Mouse (Mus musculus) liver, embryonic 16.5 days (tissue): ENCODE measurements around the gene Calcrl. TPM values are rescaled to one million over a fixed set of nuclear protein-coding genes. Genes with fewer than 3 reads are reported as not detected.
A peak's percentile ranks its signal among the peaks of the same experiment; 100 is the strongest.

Experiments
- ATAC-seq: fragments of 200-750 bp; cut with Nextera tagmentation; 2 replicates; pipeline ENCODE4 v1.8.0; 2017; ENCODE audit warnings: low read depth, mild to moderate bottlenecking, moderate number of reproducible peaks, moderate library complexity
- H3K27ac ChIP-seq: fragments of 300-500 bp; sonication (generic); 2 replicates; pipeline ENCODE4 v1.5.1; 2014; ENCODE audit warnings: mild to moderate bottlenecking, low read length
- H3K27me3 ChIP-seq: fragments of 300-500 bp; sonication (generic); 2 replicates; pipeline ENCODE4 v1.6.1; 2014; ENCODE audit warnings: low read depth, low read length, mixed read lengths; ENCODE audit not compliant: control insufficient read depth, insufficient read depth
- H3K36me3 ChIP-seq: fragments of 300-500 bp; sonication (generic); 2 replicates; pipeline ENCODE4 v1.6.1; 2014; ENCODE audit warnings: mild to moderate bottlenecking; ENCODE audit not compliant: control insufficient read depth, insufficient read depth
- H3K4me1 ChIP-seq: fragments of 300-500 bp; sonication (generic); 2 replicates; pipeline ENCODE4 v1.6.1; 2014; ENCODE audit warnings: low read depth, low read length, mixed read lengths; ENCODE audit not compliant: control insufficient read depth
- H3K4me2 ChIP-seq: fragments of 300-500 bp; sonication (generic); 2 replicates; pipeline ENCODE4 v1.6.1; 2014; ENCODE audit warnings: low read depth, low read length, mixed read lengths
- H3K4me3 ChIP-seq: fragments of 300-500 bp; sonication (generic); 2 replicates; pipeline ENCODE4 v1.5.1; 2014; ENCODE audit warnings: low read depth, mild to moderate bottlenecking, low read length
- H3K9ac ChIP-seq: fragments of 300-500 bp; sonication (generic); 2 replicates; pipeline ENCODE4 v1.6.1; 2014; ENCODE audit warnings: low read depth, low read length
- H3K9me3 ChIP-seq: fragments of 300-500 bp; sonication (generic); replicated peaks from 2 replicates; pipeline ENCODE4 v1.6.1; 2016; ENCODE audit warnings: low read length; ENCODE audit not compliant: control insufficient read depth
- WGBS: fragments of 180-500 bp; shearing (Covaris S2); extraction: QIAGEN DNeasy Blood & Tissue Kit; methylation state at CpG from one replicate; pipeline ENCODE4 v1.1.7; 2014; ENCODE audit not compliant: insufficient replicate concordance; 5-methylcytosine and 5-hydroxymethylcytosine counted together
- polyA plus RNA-seq: library from polyadenylated mRNA; unstranded; fragments of >200 nt; fragmentation: Nextera tagmentation; extraction: Ambion mirVana; gene quantifications from 2 replicates; pipeline ENCODE4 v1.2.1, GENCODE M21; 2015

Calcrl gene
- polyA plus RNA-seq, 1 experiment from 2014 or later, result 13.2 TPM

GRCm38 (mm10) chr2:84454551-84455235 lies 29.5 kb upstream of the Calcrl start:
- Histone ChIP-seq H3K4me1 (peaks cover 3% of the 10 kb centered on the region; the same call in 1 of the 2 replicates), H3K27ac (no peak overlapping the region)
- 60% methylated on average over 10 of the region's 10 CpGs for WGBS

DNA sequence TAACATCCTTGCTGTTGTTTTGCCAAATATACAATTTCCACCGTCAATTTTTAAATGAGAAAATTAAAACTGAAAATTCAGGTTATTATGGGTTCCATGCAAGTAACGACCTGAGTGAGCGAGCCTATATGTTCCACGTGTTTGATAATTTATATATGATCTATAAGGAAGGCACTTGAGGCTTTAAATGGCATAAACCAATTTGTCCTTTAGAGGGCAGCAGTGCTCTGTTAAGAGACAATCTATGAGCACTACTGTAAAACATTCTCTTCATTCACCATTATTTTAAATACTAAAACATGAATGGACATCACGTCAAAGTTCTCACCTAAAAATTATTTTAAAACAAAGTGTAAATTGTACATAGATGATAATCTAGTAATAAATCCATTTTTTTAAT lies 28.8 kb upstream of the Calcrl start:
- Histone ChIP-seq H3K4me1 (no peaks in the 10 kb centered on the region), H3K36me3 (no peaks in the 10 kb centered on the region), H3K27me3 (no peaks in the 10 kb centered on the region), H3K9me3 (no peaks in the 10 kb centered on the region), H3K4me2 (no peak overlapping the region), H3K4me3 (no peak overlapping the region), H3K27ac (no peak overlapping the region), H3K9ac (no peak overlapping the region)
- 15% methylated on average over 5 of the region's 5 CpGs for WGBS
- ATAC-seq, result no peak

More at GRCm38 (mm10) chr2:84454551-84455235, 29.5 kb upstream of the Calcrl start:
- Histone ChIP-seq H3K9ac (no peak overlapping the region), H3K4me2 (no peak overlapping the region), H3K9me3 (no peaks in the 10 kb centered on the region), H3K36me3 (no peaks in the 10 kb centered on the region), H3K4me3 (no peak overlapping the region), H3K27me3 (no peaks in the 10 kb centered on the region)
- ATAC-seq, result no peak

- H3K4me2 ChIP-seq, result no peak overlapping the region
- H3K36me3 ChIP-seq, result no peaks in the 10 kb centered on the region
- H3K4me1 ChIP-seq, result no peaks in the 10 kb centered on the region
- no peak overlapping the region for H3K4me3 ChIP-seq
- WGBS, result 79% methylated on average over 1 of the region's 1 CpGs
- no peak overlapping the region for H3K9ac ChIP-seq
- no peak for ATAC-seq
- H3K9me3 ChIP-seq, result no peaks in the 10 kb centered on the region
- no peak overlapping the region for H3K27ac ChIP-seq
- no peaks in the 10 kb centered on the region for H3K27me3 ChIP-seq
These were observed 20.3 kb upstream of the Calcrl start for GRCm38 (mm10) chr2:84445499-84445898.

- ATAC-seq, result no peak
- Histone ChIP-seq H3K36me3 (no peaks in the 10 kb centered on the region), H3K27ac (no peak overlapping the region), H3K9me3 (no peaks in the 10 kb centered on the region), H3K4me1 (no peaks in the 10 kb centered on the region), H3K4me3 (no peak overlapping the region), H3K27me3 (no peaks in the 10 kb centered on the region), H3K4me2 (no peak overlapping the region), H3K9ac (no peak overlapping the region)
- WGBS, result 71% methylated on average over 5 of the region's 5 CpGs
These were observed 16.7 kb upstream of the Calcrl start for GRCm38 (mm10) chr2:84441940-84442339.

- no peak for ATAC-seq
- Histone ChIP-seq H3K4me2 (0 out of 2 replicates have a peak overlapping the region, but pooled peaks have one; percentile 6), H3K27ac (no peak overlapping the region), H3K36me3 (no peaks in the 10 kb centered on the region), H3K4me1 (peaks cover 4% of the 10 kb centered on the region), H3K27me3 (no peaks in the 10 kb centered on the region), H3K4me3 (no peak overlapping the region), H3K9me3 (no peaks in the 10 kb centered on the region), H3K9ac (no peak overlapping the region)
- WGBS, result 28% methylated on average over 11 of the region's 11 CpGs
These were observed 4.5 kb upstream of the Calcrl start for GRCm38 (mm10) chr2:84429724-84430123.

- Histone ChIP-seq H3K4me3 (no peak overlapping the region), H3K27me3 (no peaks in the 10 kb centered on the region), H3K9ac (no peak overlapping the region), H3K27ac (no peak overlapping the region), H3K9me3 (no peaks in the 10 kb centered on the region), H3K36me3 (no peaks in the 10 kb centered on the region), H3K4me2 (no peak overlapping the region), H3K4me1 (peaks cover 4% of the 10 kb centered on the region)
- ATAC-seq, result no peak
- 44% methylated on average over 3 of the region's 3 CpGs for WGBS
These were observed 3.6 kb upstream of the Calcrl start for GRCm38 (mm10) chr2:84428836-84429235.

- H3K9ac ChIP-seq, result no peak overlapping the region
- H3K4me3 ChIP-seq, result no peak overlapping the region
- H3K27ac ChIP-seq, result no peak overlapping the region
These were observed 1.3 kb upstream of the Calcrl start for GRCm38 (mm10) chr2:84426531-84426930.

DNA sequence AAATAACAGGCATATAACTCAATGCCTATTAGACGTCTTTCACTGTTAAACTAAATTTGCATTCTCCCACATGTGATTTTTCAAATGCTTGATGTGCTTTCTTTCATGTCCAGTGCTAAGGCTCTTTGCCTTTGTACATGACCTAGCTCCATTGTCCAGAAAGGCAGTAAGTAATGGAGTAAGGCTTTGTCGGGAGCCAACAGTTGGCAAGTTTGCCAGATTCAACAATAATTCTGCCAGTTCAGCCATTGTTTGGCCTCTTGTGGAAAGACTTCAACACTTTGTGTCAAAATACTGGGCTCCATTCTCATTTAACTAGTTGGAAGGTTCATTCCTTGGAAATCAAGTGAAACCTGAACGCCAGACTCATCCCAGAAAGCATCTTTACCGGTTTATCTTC lies 8.7 kb downstream of the Calcrl start:
- H3K27ac ChIP-seq, result no peak overlapping the region
- no peak for ATAC-seq
- 77% methylated on average over 4 of the region's 4 CpGs for WGBS

More at GRCm38 (mm10) chr2:84426531-84426930, 1.3 kb upstream of the Calcrl start:
- H3K36me3 ChIP-seq, result no peaks in the 10 kb centered on the region
- no peaks in the 10 kb centered on the region for H3K9me3 ChIP-seq
- H3K27me3 ChIP-seq, result no peaks in the 10 kb centered on the region
- peaks cover 4% of the 10 kb centered on the region for H3K4me1 ChIP-seq
- H3K4me2 ChIP-seq, result peak overlapping the region; percentile 36; the same call in 1 of the 2 replicates
- 26% methylated on average over 4 of the region's 4 CpGs for WGBS
- ATAC-seq, result no peak

GRCm38 (mm10) chr2:84409796-84410592 lies 15.2 kb downstream of the Calcrl start:
- Histone ChIP-seq H3K4me3 (no peak overlapping the region), H3K27me3 (no peaks in the 10 kb centered on the region), H3K4me1 (no peaks in the 10 kb centered on the region), H3K27ac (no peak overlapping the region), H3K9me3 (no peaks in the 10 kb centered on the region), H3K36me3 (no peaks in the 10 kb centered on the region), H3K4me2 (no peak overlapping the region), H3K9ac (no peak overlapping the region)
- no peak for ATAC-seq

More for the DNA sequence above, 8.7 kb downstream of the Calcrl start:
- Histone ChIP-seq H3K4me1 (no peaks in the 10 kb centered on the region), H3K4me2 (no peak overlapping the region), H3K9me3 (no peaks in the 10 kb centered on the region), H3K9ac (no peak overlapping the region), H3K36me3 (no peaks in the 10 kb centered on the region), H3K27me3 (no peaks in the 10 kb centered on the region), H3K4me3 (no peak overlapping the region)
